Mouse (Mus musculus): ENCODE results near the gene Idh3g. TPM values are rescaled to one million over a fixed set of nuclear protein-coding genes. Genes with fewer than 3 reads are reported as not detected.

Idh3g gene
- polyA plus RNA-seq (2017; shearing (Covaris generic)): 100 to 1,000 TPM; 200 to 231 TPM

DNA sequence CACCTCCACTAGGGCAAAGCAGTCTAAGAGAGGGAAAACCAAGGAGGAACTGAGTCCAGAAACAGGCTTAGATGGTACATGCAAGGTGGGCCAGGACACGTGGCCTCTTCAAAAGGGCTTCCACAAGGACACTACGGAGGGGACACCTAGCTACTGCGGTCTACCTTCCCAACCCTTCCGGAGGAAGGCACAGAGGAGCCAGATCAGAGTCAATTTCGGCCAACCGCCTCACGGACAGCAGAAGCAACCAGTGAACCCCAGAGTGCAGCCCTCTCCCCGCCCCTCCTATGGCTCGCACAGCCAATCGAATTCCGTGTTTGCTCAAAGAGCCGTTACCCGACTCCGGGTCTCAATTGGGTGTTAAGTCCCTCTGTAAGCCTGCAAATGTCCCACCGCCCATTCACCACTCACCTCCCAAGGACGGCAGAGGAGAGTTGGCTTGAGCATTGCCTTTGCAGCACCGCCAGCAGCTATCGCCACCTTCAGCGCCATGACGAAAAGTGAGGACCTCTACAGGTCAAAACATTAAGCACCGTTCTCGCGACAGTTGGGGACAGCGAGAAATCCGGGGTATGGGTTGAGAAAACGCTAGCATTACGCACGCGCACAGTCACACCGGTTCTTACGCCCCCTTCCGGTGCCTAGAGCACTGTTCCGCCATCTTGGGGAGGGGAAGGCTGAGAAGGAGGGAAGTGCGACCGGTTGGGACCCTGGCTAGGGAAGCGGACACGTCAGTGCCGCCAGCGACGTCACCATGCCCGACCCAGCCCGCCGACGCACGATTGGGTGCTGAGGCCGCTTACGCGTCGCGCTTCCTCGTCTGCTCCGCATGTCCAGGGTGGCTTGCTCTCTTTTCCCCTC is at the start of gene Idh3g, which contains the start of gene Ssr4:
Idh3g (minus strand) TSS at position 534 of the 861 bp plus-strand sequence.
Ssr4 (plus strand) TSS at position 665 of the 861 bp plus-strand sequence.

DNA sequence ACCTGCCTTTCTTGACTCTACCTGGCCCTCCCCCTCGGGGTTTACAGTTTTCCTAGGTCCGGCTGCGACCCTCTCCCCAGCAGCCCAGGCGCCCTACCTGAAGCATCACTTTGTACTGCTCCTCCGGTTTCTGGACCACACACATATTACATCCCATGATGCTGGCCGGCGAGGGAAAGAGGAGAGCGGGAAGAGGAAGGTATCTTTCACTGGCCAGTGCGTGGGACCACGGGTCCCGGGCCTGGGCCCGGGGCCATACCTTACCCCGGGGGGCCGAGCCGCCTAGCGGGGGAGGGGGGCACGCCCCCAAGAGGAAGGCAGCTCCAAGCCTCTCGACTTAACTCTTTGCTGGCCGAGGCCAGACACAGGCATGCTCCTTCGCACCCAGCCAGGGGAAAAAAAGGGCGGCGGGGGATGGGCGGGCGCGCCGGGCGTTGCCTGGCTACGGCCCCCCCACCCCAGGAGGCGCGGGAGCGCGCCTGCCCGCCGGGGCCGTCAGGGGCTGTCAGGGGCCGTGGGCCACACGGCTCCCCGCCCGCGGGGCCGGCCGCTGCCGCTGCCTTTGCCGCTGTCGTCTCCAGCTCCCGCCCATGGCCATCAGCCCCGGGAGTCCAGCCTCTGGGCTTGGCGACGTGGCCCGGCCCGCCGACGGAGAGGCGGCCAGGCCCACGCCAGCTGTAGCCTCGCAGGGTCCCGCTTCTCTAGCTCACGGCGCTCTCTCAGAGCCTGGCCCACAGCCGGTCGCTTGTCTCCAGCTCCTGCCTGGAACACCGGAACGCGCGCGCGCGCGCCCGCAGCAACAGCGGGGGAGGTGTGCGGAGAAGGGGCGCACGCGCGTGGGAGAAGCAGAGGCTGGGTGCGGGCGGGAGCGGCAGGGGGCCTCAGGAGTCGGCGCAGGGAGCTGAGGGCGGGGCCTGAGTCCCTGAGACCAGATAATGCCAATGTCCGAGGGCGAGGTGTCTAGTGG is 37.8 kb upstream of the Idh3g start, which contains the start of gene Pdzd4:
Pdzd4 (minus strand) TSS at position 785 of the 967 bp plus-strand sequence.

DNA sequence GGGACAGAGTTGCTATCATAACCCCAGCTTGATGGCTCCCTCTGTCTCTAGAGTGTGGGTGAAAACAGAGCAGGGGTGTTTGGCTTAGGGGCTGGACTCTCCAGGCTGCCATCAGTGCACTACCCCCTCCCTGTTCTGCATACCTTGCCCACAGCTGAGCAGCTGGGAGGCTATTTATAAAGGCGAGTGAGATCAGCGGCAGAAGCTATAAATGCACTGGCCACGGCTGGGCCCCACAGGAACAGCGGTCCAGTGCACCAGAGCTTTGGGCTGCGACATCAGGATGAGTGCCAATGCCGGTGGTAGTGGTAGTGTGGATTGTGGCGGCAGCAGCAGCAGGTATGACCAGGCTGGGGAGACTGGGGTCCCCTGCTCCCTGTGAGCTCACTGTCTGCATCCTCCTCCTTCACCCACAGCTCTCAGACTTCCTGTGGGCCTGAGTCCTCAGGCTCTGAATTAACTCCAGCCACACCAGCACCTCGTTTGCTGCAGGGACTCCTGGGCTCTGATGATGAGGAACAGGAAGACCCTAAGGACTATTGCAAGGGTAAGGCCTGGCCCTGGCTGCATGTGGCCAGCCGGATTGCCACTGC is 12.4 kb downstream of the Idh3g start, which contains the start of gene Srpk3:
Srpk3 (plus strand) TSS at position 238 of the 593 bp plus-strand sequence.

DNA sequence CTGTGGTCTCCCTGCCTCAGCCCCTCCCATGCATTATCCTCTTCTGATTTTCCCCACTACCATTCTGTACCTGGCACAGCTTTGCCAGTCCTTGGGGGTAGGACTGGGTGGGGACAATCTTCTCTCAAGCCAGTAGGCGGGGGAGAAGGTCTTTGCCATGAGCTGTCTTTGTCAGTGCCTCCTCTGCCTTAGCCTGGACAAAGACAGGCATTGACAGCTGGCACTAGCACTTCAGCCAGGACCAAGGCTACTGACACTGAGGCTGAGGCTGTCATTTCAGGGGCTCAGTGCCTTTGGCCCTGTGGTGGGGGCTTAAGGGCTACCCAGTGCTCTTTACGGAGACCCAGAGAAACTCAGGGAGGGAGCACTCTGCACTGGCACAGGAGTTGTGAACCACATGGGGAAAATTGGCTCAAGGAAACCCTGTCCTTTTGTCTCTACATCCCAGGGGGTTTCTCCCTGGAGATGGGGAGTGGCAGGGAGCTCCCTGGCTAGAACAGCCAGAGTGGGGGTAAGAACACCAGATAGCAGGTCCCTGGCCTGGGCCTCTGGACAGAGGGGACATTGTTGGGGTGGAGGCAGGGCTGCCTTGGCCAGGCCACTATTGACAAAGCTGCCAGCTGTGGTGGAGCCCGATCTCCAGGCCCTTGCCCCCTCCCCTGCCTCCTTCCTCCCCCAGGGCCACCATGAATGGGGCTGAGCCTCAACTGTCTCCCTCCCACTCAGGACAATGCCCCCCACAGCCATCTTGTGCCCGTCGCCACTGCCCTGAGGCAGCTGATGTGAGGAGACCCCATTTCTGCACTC is 30.2 kb downstream of the Idh3g start, which contains the start of gene Plxnb3:
Plxnb3 (plus strand) TSS at position 757 of the 807 bp plus-strand sequence.

Other genes starting within 250 kb of the Idh3g start
- 1 to 10 TPM in 1 of 2 experiments, under 1 TPM in 1; 0.25 to 1.1 TPM for gene Dusp9, start 147.5 kb downstream of the Idh3g start, polyA plus RNA-seq (2017; shearing (Covaris generic))
- 1 to 10 TPM; 1.2 to 3.8 TPM for gene Pnck, start 126.8 kb downstream of the Idh3g start, polyA plus RNA-seq (2017; shearing (Covaris generic))
- under 1 TPM; 0.18 to 0.76 TPM for gene Slc6a8, start 113.7 kb downstream of the Idh3g start, polyA plus RNA-seq (2017; shearing (Covaris generic))
- gene Bcap31, start 70.7 kb downstream of the Idh3g start, polyA plus RNA-seq (2017; shearing (Covaris generic)): 100 to 1,000 TPM; 306 to 323 TPM
- gene Abcd1, start 70.3 kb downstream of the Idh3g start, polyA plus RNA-seq (2017; shearing (Covaris generic)): 10 to 100 TPM; 35.5 to 44.6 TPM
- under 1 TPM in 1 of 2 experiments, not detected in 1; 0.06 TPM for gene Plxnb3, start 29.8 kb downstream of the Idh3g start, polyA plus RNA-seq (2017; shearing (Covaris generic))
- gene Srpk3, start 12.5 kb downstream of the Idh3g start, polyA plus RNA-seq (2017; shearing (Covaris generic)): 1 to 10 TPM in 1 of 2 experiments, under 1 TPM in 1; 0.48 to 1.1 TPM
- gene Ssr4, start 131 bp upstream of the Idh3g start, polyA plus RNA-seq (2017; shearing (Covaris generic)): 100 to 1,000 TPM; 210 to 242 TPM
- gene Pdzd4, start 38.1 kb upstream of the Idh3g start, polyA plus RNA-seq (2017; shearing (Covaris generic)): under 1 TPM; 0.12 to 0.60 TPM
- 1 to 10 TPM; 2.7 to 3.1 TPM for gene Avpr2, start 105.2 kb upstream of the Idh3g start, polyA plus RNA-seq (2017; shearing (Covaris generic))
- gene L1cam, start 109.2 kb upstream of the Idh3g start, polyA plus RNA-seq (2017; shearing (Covaris generic)): 10 to 100 TPM; 10.1 to 16.6 TPM
- gene Arhgap4, start 135.0 kb upstream of the Idh3g start, polyA plus RNA-seq (2017; shearing (Covaris generic)): 100 to 1,000 TPM; 174 to 277 TPM
- 100 to 1,000 TPM; 226 to 247 TPM for gene Naa10, start 135.0 kb upstream of the Idh3g start, polyA plus RNA-seq (2017; shearing (Covaris generic))
- 10 to 100 TPM in 1 of 2 experiments, 1 to 10 TPM in 1; 8.5 to 12.2 TPM for gene Renbp, start 144.0 kb upstream of the Idh3g start, polyA plus RNA-seq (2017; shearing (Covaris generic))
- 10 to 100 TPM; 25.4 to 45.1 TPM for gene Hcfc1, start 179.5 kb upstream of the Idh3g start, polyA plus RNA-seq (2017; shearing (Covaris generic))
- 100 to 1,000 TPM; 147 to 160 TPM for gene Irak1, start 237.0 kb upstream of the Idh3g start, polyA plus RNA-seq (2017; shearing (Covaris generic))

Data from activated CD4-positive, CD25-positive, alpha-beta regulatory T cell (primary cell).